Mouse (Mus musculus) v-Abl transformed pro-B cells (cell line): ENCODE measurements around the gene Slc1a3.

ENCODE experiments used
- in situ Hi-C, 2 experiments: fragments of 400-800 bp; cut with MboI; formaldehyde crosslinking; loops; one replicate each; pipeline ENCODE4 v1.15.1; 2025; ENCODE audit not compliant: unreplicated experiment in 2 of 2

Slc1a3 gene

GRCm38 (mm10) chr15:8659977-8660376, 50.6 kb downstream of the Slc1a3 start:
- in situ Hi-C loops = no loop called here

GRCm38 (mm10) chr15:8659483-8659971, 51.0 kb downstream of the Slc1a3 start:
- in situ Hi-C loops = no loop called here

GRCm38 (mm10) chr15:8658086-8658980, 52.2 kb downstream of the Slc1a3 start:
- in situ Hi-C loops = no loop called here

- in situ Hi-C loops = no loop called here
Measured at GRCm38 (mm10) chr15:8655251-8655650, 55.3 kb downstream of the Slc1a3 start.

- in situ Hi-C loops = no loop called here
Measured at GRCm38 (mm10) chr15:8652637-8653036, 57.9 kb downstream of the Slc1a3 start.

- in situ Hi-C loops = loop anchor here in 1 of 2 experiments (25.0 kb wide), 1 partner anchor 1732 kb away; no protein-coding TSS in a partner anchor
Measured at GRCm38 (mm10) chr15:8643997-8644692, 66.4 kb downstream of the Slc1a3 start.

GRCm38 (mm10) chr15:8639856-8640255, 70.7 kb downstream of the Slc1a3 start:
- in situ Hi-C loops = loop anchor here in 1 of 2 experiments (25.0 kb wide), 1 partner anchor 1728 kb away; no protein-coding TSS in a partner anchor

- in situ Hi-C loops = loop anchor here in 1 of 2 experiments (25.0 kb wide), 1 partner anchor 1726 kb away; no protein-coding TSS in a partner anchor
Measured at GRCm38 (mm10) chr15:8638568-8639325, 71.8 kb downstream of the Slc1a3 start.

- in situ Hi-C loops = loop anchor here in 1 of 2 experiments (25.0 kb wide), 1 partner anchor 1725 kb away; no protein-coding TSS in a partner anchor
Measured at GRCm38 (mm10) chr15:8637283-8637682, 73.3 kb downstream of the Slc1a3 start.

GRCm38 (mm10) chr15:8635974-8636373, 74.6 kb downstream of the Slc1a3 start:
- in situ Hi-C loops = loop anchor here in 1 of 2 experiments (25.0 kb wide), 1 partner anchor 1724 kb away; no protein-coding TSS in a partner anchor

GRCm38 (mm10) chr15:8634807-8635206, 75.8 kb downstream of the Slc1a3 start:
- in situ Hi-C loops = loop anchor here in 1 of 2 experiments (25.0 kb wide), 1 partner anchor 1723 kb away; no protein-coding TSS in a partner anchor

GRCm38 (mm10) chr15:8634355-8634754, 76.2 kb downstream of the Slc1a3 start:
- in situ Hi-C loops = loop anchor here in 1 of 2 experiments (25.0 kb wide), 1 partner anchor 1722 kb away; no protein-coding TSS in a partner anchor

GRCm38 (mm10) chr15:8633375-8633774, 77.2 kb downstream of the Slc1a3 start:
- in situ Hi-C loops = loop anchor here in 1 of 2 experiments (25.0 kb wide), 1 partner anchor 1721 kb away; no protein-coding TSS in a partner anchor

GRCm38 (mm10) chr15:8632361-8632760, 78.2 kb downstream of the Slc1a3 start:
- in situ Hi-C loops = loop anchor here in 1 of 2 experiments (25.0 kb wide), 1 partner anchor 1720 kb away; no protein-coding TSS in a partner anchor

GRCm38 (mm10) chr15:8629317-8629831, 81.2 kb downstream of the Slc1a3 start:
- in situ Hi-C loops = loop anchor here (5.0 to 25.0 kb wide), 4 partner anchors 525 to 1717 kb away; partner anchors contain the start of gene Nup155 (in 1 of the 2)

GRCm38 (mm10) chr15:8628150-8628549, 82.4 kb downstream of the Slc1a3 start:
- in situ Hi-C loops = loop anchor here (5.0 to 25.0 kb wide), 4 partner anchors 523 to 1716 kb away; partner anchors contain the start of gene Nup155 (in 1 of the 2)

- in situ Hi-C loops = loop anchor here (5.0 to 25.0 kb wide), 4 partner anchors 522 to 1715 kb away; partner anchors contain the start of gene Nup155 (in 1 of the 2)
Measured at GRCm38 (mm10) chr15:8627097-8627537, 83.4 kb downstream of the Slc1a3 start.

GRCm38 (mm10) chr15:8625370-8625769, 85.2 kb downstream of the Slc1a3 start:
- in situ Hi-C loops = loop anchor here (5.0 to 25.0 kb wide), 4 partner anchors 521 to 1713 kb away; partner anchors contain the start of gene Nup155 (in 1 of the 2)

- in situ Hi-C loops = loop anchor here (5.0 to 25.0 kb wide), 4 partner anchors 519 to 1862 kb away; partner anchors contain the start of gene Nup155 (in 1 of the 2)
Measured at GRCm38 (mm10) chr15:8623879-8624278, 86.7 kb downstream of the Slc1a3 start.
